Mouse (Mus musculus): Measurements from ENCODE around the gene Per1. TPM values are rescaled to one million over a fixed set of nuclear protein-coding genes. Genes with fewer than 3 reads are reported as not detected.
A peak's percentile ranks its signal among the peaks of the same experiment; 100 is the strongest.

The Per1 gene
- polyA plus RNA-seq, 1 experiment from 2014 or later, result 7.2 TPM

DNA sequence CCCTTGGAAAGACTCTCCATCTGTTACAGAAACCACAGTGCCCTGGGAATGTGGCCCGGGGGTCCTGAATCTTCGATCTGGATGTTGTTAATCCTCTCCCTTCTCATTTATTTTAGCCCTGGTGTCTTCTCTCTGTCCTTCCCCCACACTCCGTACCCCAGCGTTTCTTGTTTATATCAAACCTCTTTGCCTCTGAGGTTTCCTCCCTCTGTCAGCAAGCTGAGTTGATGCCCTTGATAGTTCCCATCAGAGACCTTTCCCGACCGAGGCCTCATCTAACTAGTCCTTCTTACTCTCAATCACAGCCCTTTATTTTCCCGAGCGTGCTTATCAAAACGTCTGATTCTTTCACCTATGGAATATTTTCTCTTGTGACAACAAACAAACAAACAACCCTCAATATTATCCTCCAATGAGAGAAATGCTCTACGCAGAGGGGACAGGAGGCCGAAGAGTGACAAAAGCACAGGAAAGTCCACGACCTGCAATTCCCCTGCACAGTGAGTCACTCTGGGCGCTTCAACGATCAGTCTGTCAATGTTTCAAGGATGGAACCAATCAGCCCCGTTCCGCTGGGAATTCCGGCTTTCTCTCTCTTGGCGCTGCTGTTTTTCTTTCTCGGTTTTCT is 36.2 kb upstream of the Per1 start:
- Histone ChIP-seq H3K4me2 (peak overlapping the region; percentile 95), H3K9ac (replicated peaks) (peak overlapping the region; percentile 62), H3K27me3 (peaks cover 7% of the 10 kb centered on the region; the same call in 1 of the 2 replicates), H3K4me3 (replicated peaks) (peak overlapping the region; percentile 90), H3K9me3 (no peaks in the 10 kb centered on the region), H3K4me1 (replicated peaks) (peaks cover 23% of the 10 kb centered on the region), H3K36me3 (peaks cover 6% of the 10 kb centered on the region; the same call in 1 of the 2 replicates), H3K27ac (peak overlapping the region; percentile 81)
- ATAC-seq (ENCODE audit: insufficient number of reproducible peaks, insufficient read depth, low FRiP score, low TSS enrichment, low read depth), result no peak; the same call in 1 of the 2 replicates
- 3% methylated on average over 19 of the region's 19 CpGs for WGBS

DNA sequence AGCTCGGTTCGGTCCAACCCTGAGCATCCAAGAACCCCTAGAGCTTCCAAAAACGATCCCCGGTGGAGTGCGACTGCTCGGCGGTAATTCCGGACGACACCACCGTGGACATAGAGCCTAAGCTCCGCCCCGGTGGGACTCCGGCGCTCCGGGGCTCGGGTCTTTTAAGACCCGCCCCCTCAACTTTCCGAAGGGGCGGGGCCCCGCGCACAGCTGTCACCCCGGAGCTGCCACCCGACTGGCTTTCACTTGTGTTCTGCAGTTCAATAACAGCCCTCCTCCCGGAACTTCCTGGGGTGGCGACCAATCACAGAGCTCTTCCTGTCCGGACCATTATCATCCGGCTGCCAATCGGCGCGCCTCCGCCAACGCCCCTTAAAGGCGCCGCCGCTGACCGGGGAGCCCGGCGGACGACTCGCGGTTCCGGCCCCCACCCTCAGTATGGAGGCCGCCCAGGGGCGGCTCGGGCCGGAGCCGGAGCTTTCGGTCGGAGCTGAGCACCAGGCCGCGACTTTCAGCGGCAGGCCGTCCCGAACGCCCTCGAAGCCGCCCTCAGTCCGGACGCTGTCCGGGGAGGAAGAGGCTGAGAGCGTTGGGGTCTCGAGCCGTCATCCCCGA is 35.6 kb upstream of the Per1 start, which contains the start of gene Borcs6:
Gene Borcs6, plus strand, starts transcription at position 361 of the 618 bp plus-strand sequence.
- under 1% methylated on average over 64 of the region's 64 CpGs for WGBS
- peak; percentile 92 for ATAC-seq (ENCODE audit: insufficient number of reproducible peaks, insufficient read depth, low FRiP score, low TSS enrichment, low read depth)
- peak within 1 kb of the TSS; percentile 95 for H3K4me2 ChIP-seq

DNA sequence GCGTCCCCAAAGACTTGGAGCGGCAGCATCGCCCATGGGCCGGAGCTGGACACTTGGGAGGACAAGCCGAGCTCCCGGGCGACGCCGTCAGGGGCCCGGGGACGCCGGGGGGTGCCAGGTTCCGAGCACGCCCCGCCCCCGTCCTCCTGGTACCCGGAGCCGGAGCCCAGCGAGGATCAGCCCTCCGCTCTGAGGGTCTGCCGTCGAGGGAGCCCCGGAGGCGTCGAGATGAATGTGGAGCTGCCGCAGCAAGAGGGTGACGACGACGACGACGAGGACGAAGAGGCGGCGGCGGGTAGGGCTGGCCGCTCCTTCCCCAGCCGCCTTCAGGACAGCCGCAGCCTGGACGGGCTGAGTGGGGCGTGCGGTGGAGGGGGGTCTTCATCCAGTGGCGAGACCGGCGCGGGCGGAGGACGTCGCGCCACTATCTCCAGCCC is 35.0 kb upstream of the Per1 start:
- Histone ChIP-seq H3K9ac (replicated peaks) (peak overlapping the region; percentile 77), H3K4me1 (replicated peaks) (peaks cover 23% of the 10 kb centered on the region), H3K27me3 (peaks cover 7% of the 10 kb centered on the region; the same call in 1 of the 2 replicates), H3K9me3 (no peaks in the 10 kb centered on the region), H3K27ac (peak overlapping the region; percentile 83), H3K4me2 (peak overlapping the region; percentile 95), H3K36me3 (no peaks in the 10 kb centered on the region), H3K4me3 (replicated peaks) (peak overlapping the region; percentile 90)
- ATAC-seq (ENCODE audit: insufficient number of reproducible peaks, insufficient read depth, low FRiP score, low TSS enrichment, low read depth), result peak; percentile 8; the same call in 1 of the 2 replicates
- under 1% methylated on average over 45 of the region's 49 CpGs for WGBS

More for the DNA sequence above, 35.6 kb upstream of the Per1 start, which contains the start of gene Borcs6:
- Histone ChIP-seq H3K4me3 (replicated peaks) (peak within 1 kb of the TSS; percentile 90), H3K9me3 (no peaks in the 10 kb centered on the region), H3K27me3 (peaks cover 7% of the 10 kb centered on the region; the same call in 1 of the 2 replicates), H3K27ac (peak within 1 kb of the TSS; percentile 83), H3K9ac (replicated peaks) (peak within 1 kb of the TSS; percentile 77), H3K36me3 (no peaks in the 10 kb centered on the region), H3K4me1 (replicated peaks) (peaks cover 23% of the 10 kb centered on the region)

DNA sequence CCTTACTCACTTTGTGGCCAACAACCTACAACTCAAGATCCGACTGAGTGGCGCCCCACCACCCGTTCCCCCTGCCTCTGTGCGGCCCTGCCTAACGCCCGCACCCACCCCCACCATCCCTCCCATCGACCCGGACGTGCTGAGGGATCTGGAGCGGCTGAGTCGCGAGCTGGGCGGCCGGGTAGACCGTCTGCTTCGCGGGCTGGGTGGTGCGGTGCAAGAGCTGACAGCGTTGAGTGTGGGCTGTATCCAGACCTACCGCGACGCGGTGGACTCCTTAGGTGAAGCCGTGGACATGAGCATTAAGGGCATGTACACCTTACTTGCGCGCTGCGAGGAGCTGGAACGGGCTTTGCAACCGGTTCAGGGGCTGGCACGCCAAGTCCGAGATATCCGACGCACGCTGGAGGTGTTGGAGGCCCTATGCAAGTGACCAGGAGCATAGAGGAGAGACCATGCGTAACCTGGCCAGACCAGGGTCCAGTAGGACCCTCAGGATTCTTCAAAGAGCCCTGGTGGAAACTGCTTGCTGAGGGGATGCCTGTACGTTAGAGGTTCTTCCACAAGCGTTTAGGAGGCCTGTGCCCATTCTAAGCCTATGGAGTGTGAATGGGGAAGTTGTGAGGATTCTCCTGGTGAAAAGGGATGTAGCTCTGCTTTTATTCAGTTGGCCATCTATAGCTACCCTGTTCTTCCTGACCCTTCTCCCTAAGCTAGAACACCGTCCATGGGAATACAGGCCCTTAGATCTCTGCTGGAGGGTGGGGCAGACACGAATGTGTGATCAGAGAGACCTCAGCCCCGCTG is 34.4 kb upstream of the Per1 start:
- peak overlapping the region; percentile 90 for H3K4me3 ChIP-seq (replicated peaks)
- under 1% methylated on average over 40 of the region's 40 CpGs for WGBS
- H3K36me3 ChIP-seq, result no peaks in the 10 kb centered on the region
- peak overlapping the region; percentile 77 for H3K9ac ChIP-seq (replicated peaks)
- peak overlapping the region; percentile 95 for H3K4me2 ChIP-seq
- H3K27me3 ChIP-seq, result peaks cover 7% of the 10 kb centered on the region; the same call in 1 of the 2 replicates
- H3K27ac ChIP-seq, result peak overlapping the region; percentile 83
- no peaks in the 10 kb centered on the region for H3K9me3 ChIP-seq
- peaks cover 23% of the 10 kb centered on the region for H3K4me1 ChIP-seq (replicated peaks)
- ATAC-seq (ENCODE audit: insufficient number of reproducible peaks, insufficient read depth, low FRiP score, low TSS enrichment, low read depth), result no peak

DNA sequence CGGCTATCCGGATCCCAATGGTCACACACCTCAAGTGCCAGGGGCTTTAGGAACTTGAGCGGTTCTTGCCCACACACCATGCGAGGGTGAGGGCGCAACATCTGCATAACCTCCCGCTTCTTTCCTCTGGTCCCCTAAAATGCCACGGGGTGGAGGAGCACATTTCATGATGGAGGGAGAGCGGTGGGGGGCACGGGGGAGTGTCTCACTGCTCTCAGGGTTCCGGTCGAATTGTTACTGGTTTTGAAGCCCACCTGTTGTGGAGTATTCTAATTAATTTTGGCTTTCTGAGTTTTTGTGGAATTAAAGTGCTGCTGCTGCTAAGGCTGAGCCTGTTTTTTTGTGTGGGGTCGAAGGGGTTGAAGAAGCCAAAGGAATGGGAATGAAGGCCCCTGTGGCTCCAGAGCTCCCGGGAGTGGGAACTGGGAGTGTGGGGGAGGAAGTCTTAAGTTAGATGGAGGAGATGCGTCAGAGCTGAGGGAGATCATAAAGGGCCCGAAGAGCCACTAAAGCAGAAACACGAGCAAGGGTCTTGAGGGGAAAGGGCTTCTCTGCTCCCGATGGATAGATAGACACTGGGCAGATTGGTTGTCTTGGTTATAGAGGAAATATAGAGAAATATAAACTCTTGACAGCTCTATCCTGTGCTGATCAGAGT is 33.6 kb upstream of the Per1 start:
- Histone ChIP-seq H3K27ac (no peak overlapping the region), H3K9ac (replicated peaks) (peak overlapping the region; percentile 77), H3K4me2 (peak overlapping the region; percentile 95), H3K27me3 (peaks cover 11% of the 10 kb centered on the region), H3K36me3 (no peaks in the 10 kb centered on the region), H3K9me3 (no peaks in the 10 kb centered on the region), H3K4me1 (replicated peaks) (peaks cover 29% of the 10 kb centered on the region), H3K4me3 (replicated peaks) (peak overlapping the region; percentile 90)
- WGBS, result 8% methylated on average over 17 of the region's 17 CpGs
- no peak for ATAC-seq (ENCODE audit: insufficient number of reproducible peaks, insufficient read depth, low FRiP score, low TSS enrichment, low read depth)

DNA sequence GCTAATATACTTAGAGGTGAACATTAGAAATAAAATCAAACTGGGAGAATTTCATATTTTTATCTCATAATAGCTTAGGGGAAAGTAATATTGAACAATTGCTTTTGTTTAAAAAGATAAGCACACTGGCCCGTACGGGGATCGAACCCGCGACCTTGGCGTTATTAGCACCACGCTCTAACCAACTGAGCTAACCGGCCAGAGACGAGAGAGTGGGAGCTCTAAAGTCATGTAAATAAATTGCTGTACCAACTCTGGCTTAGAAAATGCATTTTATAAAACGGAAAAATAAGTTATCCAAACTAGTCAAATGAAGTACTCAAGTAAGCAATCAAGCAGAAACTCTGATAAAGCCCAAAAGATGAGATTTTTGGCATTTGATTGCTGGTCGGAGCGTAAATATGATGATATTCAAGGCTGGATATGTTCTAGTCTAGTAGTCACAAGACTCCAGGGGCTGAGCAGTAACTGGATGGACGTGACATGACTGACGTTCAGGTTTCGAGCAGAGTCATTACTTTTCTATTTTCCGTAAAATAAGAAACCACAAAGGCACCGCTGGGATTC is 32.7 kb upstream of the Per1 start:
- H3K4me2 ChIP-seq, result peak overlapping the region; percentile 95
- H3K9me3 ChIP-seq, result no peaks in the 10 kb centered on the region
- H3K4me1 ChIP-seq (replicated peaks), result peaks cover 32% of the 10 kb centered on the region
- 1% methylated on average over 17 of the region's 17 CpGs for WGBS
- ATAC-seq (ENCODE audit: insufficient number of reproducible peaks, insufficient read depth, low FRiP score, low TSS enrichment, low read depth), result no peak
- H3K36me3 ChIP-seq, result no peaks in the 10 kb centered on the region
- H3K27me3 ChIP-seq, result peaks cover 11% of the 10 kb centered on the region
- H3K9ac ChIP-seq (replicated peaks), result no peak overlapping the region
- H3K4me3 ChIP-seq (replicated peaks), result peak overlapping the region; percentile 70
- H3K27ac ChIP-seq, result 0 out of 2 replicates have a peak overlapping the region, but pooled peaks have one; percentile 25

DNA sequence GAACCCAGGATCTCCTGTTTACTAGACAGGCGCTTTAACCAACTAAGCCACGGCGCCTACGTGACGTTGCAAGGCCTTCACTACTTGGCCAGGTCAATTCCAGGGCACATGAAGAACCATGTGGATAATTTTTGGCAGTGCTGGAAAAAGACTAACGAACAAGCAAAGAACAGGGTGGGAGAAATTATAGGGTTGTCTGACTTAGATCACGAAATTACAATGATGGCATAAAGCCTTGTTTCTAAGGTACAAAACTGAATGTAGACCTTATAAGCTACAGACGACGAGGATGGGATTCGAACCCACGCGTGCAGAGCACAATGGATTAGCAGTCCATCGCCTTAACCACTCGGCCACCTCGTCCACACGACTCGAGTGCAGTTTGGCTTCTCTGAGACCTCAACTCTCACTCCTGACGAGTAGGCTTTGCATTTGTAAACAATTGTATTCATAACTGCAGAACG is 32.2 kb upstream of the Per1 start:
- Histone ChIP-seq H3K4me3 (replicated peaks) (peak overlapping the region; percentile 70), H3K9ac (replicated peaks) (peak overlapping the region; percentile 44; the same call in 1 of the 2 replicates), H3K9me3 (no peaks in the 10 kb centered on the region), H3K4me2 (peak overlapping the region; percentile 95), H3K36me3 (no peaks in the 10 kb centered on the region), H3K4me1 (replicated peaks) (peaks cover 32% of the 10 kb centered on the region), H3K27me3 (peaks cover 11% of the 10 kb centered on the region), H3K27ac (peak overlapping the region; percentile 69)
- 0 out of 2 replicates have a peak, but pooled peaks have one; percentile 21 for ATAC-seq (ENCODE audit: insufficient number of reproducible peaks, insufficient read depth, low FRiP score, low TSS enrichment, low read depth)
- under 1% methylated on average over 19 of the region's 19 CpGs for WGBS

DNA sequence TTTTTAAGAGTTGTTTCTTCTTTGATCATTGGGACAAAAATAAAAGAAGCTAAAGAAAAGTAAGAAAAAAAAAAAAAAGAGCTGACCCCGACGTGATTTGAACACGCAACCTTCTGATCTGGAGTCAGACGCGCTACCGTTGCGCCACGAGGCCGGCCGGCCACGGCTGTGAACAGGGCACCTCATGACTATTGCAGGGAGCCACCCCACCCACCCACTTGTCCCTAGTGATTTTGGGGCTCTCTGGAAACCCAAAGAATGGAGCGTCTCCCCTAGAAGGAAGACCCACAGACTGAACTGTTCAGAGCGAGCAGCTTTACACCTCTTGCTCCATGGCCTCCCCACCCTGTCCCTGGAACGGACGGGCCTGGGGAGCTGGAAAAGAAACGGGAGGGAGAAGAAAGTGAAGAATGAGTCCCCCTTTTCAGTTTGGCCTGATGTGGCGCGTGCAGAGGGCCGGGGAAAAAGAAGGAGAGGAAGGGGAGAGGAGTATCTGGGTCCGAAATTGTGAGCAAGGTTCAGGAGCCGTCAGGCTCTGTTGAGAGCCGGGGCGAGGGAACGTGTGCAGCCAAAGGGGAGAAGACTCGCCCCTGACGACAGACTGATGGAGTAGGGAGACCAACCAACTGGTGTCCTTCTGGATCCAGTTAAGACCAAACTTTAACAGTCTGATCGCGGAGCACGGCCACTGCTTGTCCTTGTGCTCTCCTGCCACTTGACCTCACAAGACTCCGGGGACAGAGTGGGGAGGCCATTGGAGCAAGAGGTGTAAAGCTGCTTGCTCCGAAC is 31.4 kb upstream of the Per1 start:
- Histone ChIP-seq H3K4me3 (replicated peaks) (peak overlapping the region; percentile 70), H3K4me1 (replicated peaks) (peaks cover 28% of the 10 kb centered on the region), H3K4me2 (peak overlapping the region; percentile 95), H3K9me3 (no peaks in the 10 kb centered on the region), H3K27me3 (peaks cover 11% of the 10 kb centered on the region), H3K9ac (replicated peaks) (peak overlapping the region; percentile 70), H3K36me3 (no peaks in the 10 kb centered on the region), H3K27ac (peak overlapping the region; percentile 76)
- ATAC-seq (ENCODE audit: insufficient number of reproducible peaks, insufficient read depth, low FRiP score, low TSS enrichment, low read depth), result peak; percentile 44; the same call in 1 of the 2 replicates
- under 1% methylated on average over 31 of the region's 31 CpGs for WGBS

DNA sequence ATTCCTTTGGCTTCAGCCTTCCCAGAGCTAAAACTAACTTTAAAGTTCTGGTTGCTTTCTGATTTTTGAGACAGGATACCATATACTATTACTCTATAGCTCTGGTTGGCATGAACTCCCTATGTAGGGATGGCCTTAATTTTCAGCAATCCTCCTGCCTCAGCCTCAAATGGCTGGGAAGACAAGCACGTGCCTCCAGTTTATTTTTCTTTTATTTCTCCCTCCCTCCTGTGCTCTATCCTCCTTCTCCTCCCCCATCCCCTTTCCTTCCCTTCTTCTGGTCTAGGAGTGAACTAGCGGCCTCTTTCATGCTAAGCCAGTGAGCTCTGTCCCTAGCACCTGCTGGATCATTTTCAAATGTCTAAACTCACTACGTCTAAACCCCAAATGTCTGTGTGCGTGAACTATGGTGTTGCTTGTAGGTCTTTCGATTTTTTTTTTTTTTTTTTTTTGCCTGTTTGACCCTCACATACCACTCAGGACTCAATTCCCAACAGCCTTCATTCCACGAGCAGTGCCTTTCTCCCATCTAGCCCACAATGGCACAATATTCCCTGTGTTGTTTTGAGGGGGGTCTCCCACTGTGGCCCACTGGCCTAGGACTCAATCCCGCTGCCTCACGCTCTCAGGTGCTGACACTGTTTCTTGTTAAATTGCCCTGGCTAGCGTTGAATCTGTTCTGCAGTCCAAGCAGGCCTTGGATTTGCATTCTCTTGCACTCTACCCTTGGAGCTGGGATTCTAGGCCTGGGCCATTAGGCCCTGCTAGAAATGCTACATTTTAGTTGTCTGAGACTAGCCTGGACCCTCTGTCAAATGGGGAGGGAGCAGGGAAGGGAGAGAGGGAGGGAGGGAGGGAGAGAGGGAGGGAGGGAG is 30.5 kb upstream of the Per1 start:
- no peak for ATAC-seq (ENCODE audit: insufficient number of reproducible peaks, insufficient read depth, low FRiP score, low TSS enrichment, low read depth)
- H3K4me3 ChIP-seq (replicated peaks), result peak overlapping the region; percentile 70
- H3K4me1 ChIP-seq (replicated peaks), result peaks cover 25% of the 10 kb centered on the region
- WGBS, result 48% methylated on average over 9 of the region's 9 CpGs
- H3K27ac ChIP-seq, result peak overlapping the region; percentile 76; the same call in 1 of the 2 replicates
- H3K9ac ChIP-seq (replicated peaks), result peak overlapping the region; percentile 70
- H3K36me3 ChIP-seq, result no peaks in the 10 kb centered on the region
- H3K4me2 ChIP-seq, result peak overlapping the region; percentile 95
- H3K27me3 ChIP-seq, result peaks cover 11% of the 10 kb centered on the region
- H3K9me3 ChIP-seq, result no peaks in the 10 kb centered on the region

Data from limb, embryonic 12.5 days (tissue).